Mouse (Mus musculus): ENCODE measurements around the gene H2afy2. TPM values are rescaled to one million over a fixed set of nuclear protein-coding genes. Genes with fewer than 3 reads are reported as not detected.

Gene H2afy2
- polyA plus RNA-seq (2012; rRNA removed; ENCODE audit: low replicate concordance), result 1.6 and 2.4 TPM in 2 replicates

DNA sequence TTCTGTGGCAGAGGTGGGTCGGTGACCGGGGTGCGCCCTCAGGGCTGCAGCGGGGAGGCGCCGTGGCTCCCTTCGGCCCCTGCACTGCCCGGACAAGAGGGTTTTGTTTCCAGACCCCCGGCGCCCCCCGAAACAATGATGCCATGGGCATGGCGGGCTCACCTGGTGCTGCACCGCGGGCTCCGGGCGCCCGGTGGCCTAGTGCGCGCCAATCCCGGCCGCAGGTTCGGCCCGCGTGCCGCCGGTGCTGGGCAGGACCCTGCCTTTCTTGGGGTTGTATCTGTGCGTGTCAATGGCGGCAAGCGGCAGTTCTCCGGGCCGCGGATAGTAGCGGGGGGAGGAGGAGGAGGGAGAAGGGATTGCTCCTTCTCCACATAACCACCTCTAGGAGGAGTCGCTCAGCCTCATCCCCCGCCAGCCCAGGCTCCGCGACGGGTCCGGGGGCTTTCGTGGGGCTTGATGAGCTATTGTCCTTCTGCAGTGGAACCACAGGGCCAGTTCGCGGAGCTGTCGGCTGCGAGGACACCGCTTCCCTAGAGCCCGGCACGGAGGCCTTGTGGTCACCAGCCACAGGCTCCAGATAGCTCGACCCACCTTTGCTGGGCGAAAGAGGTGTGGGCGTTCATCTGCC lies at the start of gene H2afy2:
TSS of gene H2afy2 (minus strand) at position 527 of the 631 bp plus-strand sequence.

DNA sequence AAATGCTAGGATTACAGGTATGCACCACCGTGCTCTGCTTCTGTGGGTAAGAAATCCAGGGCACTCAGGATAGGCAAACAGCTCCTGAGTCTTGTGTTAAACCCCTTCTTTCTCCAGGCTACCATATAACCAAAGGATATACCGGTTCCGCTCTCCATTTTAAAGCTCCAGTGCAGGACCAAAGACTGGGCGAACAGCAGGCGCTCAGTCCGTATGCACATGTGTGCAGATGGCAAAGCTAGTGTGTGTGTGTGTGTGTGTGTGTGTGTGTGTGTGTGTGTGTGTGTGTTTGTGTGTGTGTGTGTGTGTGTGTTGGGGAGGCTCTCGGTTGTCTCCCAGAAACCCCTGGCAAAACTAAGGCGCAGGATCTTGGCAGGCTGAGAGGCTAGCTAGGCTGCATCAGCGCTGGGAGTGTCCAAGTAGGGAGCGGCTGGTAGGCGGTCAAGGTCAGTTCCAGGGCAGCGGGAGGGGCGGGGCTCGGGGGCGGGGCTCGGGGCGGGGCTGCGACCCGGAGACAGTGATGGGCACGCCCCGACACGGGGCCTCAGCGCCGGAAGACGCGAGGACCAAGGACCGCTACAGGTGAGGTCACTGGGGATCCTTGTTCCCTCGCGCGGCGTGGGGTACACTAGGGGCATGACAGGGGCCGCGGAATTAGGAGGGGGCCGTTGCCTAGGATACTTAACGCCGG lies 69.0 kb downstream of the H2afy2 start, which contains the start of gene Aifm2:
TSS of gene Aifm2 (plus strand) at position 493 of the 691 bp plus-strand sequence.

DNA sequence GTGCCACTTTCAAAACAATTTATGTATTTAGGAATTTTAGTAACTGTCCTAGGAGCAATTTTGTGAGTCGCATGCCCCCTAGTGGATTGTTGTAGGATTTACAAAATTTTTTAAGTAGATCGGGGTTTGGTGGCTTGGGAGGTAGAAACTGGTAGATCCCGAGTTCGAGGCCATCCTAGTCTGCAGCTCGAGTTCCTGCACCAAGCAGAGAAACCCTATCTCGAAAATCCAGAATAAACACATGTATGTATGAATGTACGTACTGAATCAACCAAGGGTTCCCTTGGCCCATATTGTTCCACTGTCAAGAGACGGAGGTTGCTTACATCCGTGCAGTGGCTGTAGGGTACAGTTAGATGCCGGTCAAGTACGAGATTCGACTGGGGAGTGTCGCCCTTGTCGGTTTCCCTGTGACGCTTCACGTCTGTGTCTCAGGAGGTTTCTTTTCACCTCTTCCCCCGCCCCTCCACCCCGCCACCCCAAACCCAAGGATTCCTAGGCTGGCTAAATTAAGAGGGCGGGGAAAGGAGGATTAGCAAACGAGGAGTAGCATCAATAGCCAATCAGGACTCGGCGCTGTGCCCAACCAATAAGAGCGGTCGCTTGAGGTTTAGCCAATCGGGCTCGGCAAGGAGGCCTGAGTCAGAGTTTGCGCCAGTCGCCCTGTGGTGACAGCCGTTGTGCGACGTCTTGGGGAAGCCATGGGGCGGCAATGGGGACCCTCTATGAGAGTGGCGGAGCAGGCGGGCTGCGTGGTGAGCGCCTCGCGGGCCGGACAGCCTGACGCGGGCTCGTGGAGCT lies 88.9 kb downstream of the H2afy2 start, which contains the start of gene Tysnd1:
TSS of gene Tysnd1 (plus strand) at position 645 of the 801 bp plus-strand sequence.

Other genes starting within 250 kb of the H2afy2 start
- 0.33 and 0.60 TPM in 2 replicates for gene Npffr1, start 188.7 kb downstream of the H2afy2 start, polyA plus RNA-seq (2012; rRNA removed; ENCODE audit: low replicate concordance)
- gene Ppa1, start 135.6 kb downstream of the H2afy2 start, polyA plus RNA-seq (2012; rRNA removed; ENCODE audit: low replicate concordance), result 47.5 and 52.5 TPM in 2 replicates
- gene Sar1a, start 103.8 kb downstream of the H2afy2 start, polyA plus RNA-seq (2012; rRNA removed; ENCODE audit: low replicate concordance), result 72.7 and 111 TPM in 2 replicates
- 68.9 and 156 TPM in 2 replicates for gene Tysnd1, start 88.6 kb downstream of the H2afy2 start, polyA plus RNA-seq (2012; rRNA removed; ENCODE audit: low replicate concordance)
- gene Aifm2, start 68.9 kb downstream of the H2afy2 start, polyA plus RNA-seq (2012; rRNA removed; ENCODE audit: low replicate concordance), result 84.3 and 117 TPM in 2 replicates
- 1.4 and 3.9 TPM in 2 replicates for gene Col13a1, start 195.0 kb upstream of the H2afy2 start, polyA plus RNA-seq (2012; rRNA removed; ENCODE audit: low replicate concordance)